22 mouse cellular contexts compared by ENCODE assay signal in the genomic region with DNA sequence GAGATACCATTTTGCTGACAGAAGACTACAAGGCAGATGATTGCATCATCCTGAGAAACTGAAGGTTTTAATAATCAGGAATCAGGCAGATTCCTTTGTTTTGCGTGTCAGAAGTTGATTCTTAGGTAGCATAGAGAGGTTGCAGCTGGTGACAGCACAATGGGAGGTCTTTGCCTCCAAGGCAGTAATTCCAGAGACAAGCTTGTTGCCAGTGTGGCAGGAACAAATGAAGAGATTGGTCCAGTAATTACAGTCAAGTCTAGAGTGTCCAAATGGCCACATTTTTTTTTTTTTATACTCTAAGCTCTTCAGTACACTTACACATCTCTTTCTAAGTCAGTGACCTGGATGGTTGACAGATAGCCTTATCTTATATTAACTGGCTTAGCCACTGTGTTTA.
DNase-seq lines count a peak whose midpoint lies in the region; ATAC-seq lines count a peak whose summit lies in the region.
"Had no signal": no experiment of that assay in that cellular context is flagged by ENCODE, and none has a peak within 500 bp of the region (broad histone marks: within the 10 kb centered on the region; RNA-seq: fewer than 3 reads in every experiment).

No protein-coding gene starts in this region.

- no peaks in the 10 kb centered on the region for H3K27me3 ChIP-seq in forebrain, embryonic 12.5 days
- no peaks in the 10 kb centered on the region for H3K27me3 ChIP-seq in forebrain, embryonic 10.5 days (ENCODE audit: poor library complexity, severe bottlenecking)
- H3K27me3 ChIP-seq: heart, embryonic 12.5 days; kidney, embryonic 15.5 days had no signal

- H3K27ac ChIP-seq in forebrain, embryonic 12.5 days = no peak overlapping the region
- no peak overlapping the region for H3K27ac ChIP-seq in forebrain, embryonic 10.5 days
- H3K27ac ChIP-seq: heart, adult 2 months; kidney, embryonic 15.5 days; layer of hippocampus, adult 2 months; liver, embryonic 14.5 days; midbrain, embryonic 10.5 days had no signal

- no peak overlapping the region for H3K4me3 ChIP-seq in forebrain, embryonic 12.5 days (replicated peaks)
- no peak overlapping the region for H3K4me3 ChIP-seq in forebrain, embryonic 10.5 days
- H3K4me3 ChIP-seq: heart, adult 2 months; heart, embryonic 12.5 days; kidney, embryonic 15.5 days; layer of hippocampus, adult 2 months; midbrain, embryonic 10.5 days had no signal

- DNase-seq in forebrain, embryonic 10.5 days (ENCODE audit: extremely low spot score, low spot score) = no peak
- DNase-seq in left cerebral cortex, postnatal 4 days = peak; percentile 7
- DNase-seq in left cerebral cortex, adult 8-10 months (ENCODE audit: low spot score in 2 of 2) = no peak
- peak; percentile 33 for DNase-seq in retina, postnatal 1 day
- no peak for DNase-seq in retina, embryonic 14.5 days (ENCODE audit: low spot score)
- no peak for DNase-seq in frontal cortex, postnatal 25 days (ENCODE audit: low spot score in 2 of 2)
- DNase-seq: adrenal gland, postnatal 25 days; cerebellum, postnatal 14 days; heart, adult 2 months; kidney, adult 18-20 months; kidney, postnatal 36 days; liver; lung, adult 2 months; thymus, adult 2 months; thymus, postnatal 36 days had no signal

- H3K9ac ChIP-seq in forebrain, embryonic 12.5 days = no peak overlapping the region
- H3K9ac ChIP-seq: heart, embryonic 12.5 days; kidney, embryonic 15.5 days; liver, embryonic 14.5 days had no signal

- no peak overlapping the region for H3K4me2 ChIP-seq in forebrain, embryonic 12.5 days
- H3K4me2 ChIP-seq: heart, embryonic 12.5 days; kidney, embryonic 15.5 days had no signal

- WGBS in forebrain, embryonic 12.5 days = 23% methylated on average over 1 of the region's 1 CpGs
- WGBS in forebrain, embryonic 10.5 days = 34% methylated on average over 1 of the region's 1 CpGs

- H3K4me1 ChIP-seq in forebrain, embryonic 12.5 days = no peaks in the 10 kb centered on the region
- peaks cover 6% of the 10 kb centered on the region for H3K4me1 ChIP-seq in forebrain, embryonic 10.5 days
- H3K4me1 ChIP-seq: heart, embryonic 12.5 days; kidney, embryonic 15.5 days; midbrain, embryonic 10.5 days had no signal

- peak; percentile 53; the same call in 1 of the 2 replicates for ATAC-seq in forebrain, embryonic 12.5 days (ENCODE audit: low FRiP score)
- ATAC-seq: hindbrain, embryonic 16.5 days had no signal

- H3K9me3 ChIP-seq in forebrain, embryonic 12.5 days = no peaks in the 10 kb centered on the region
- H3K9me3 ChIP-seq in forebrain, embryonic 10.5 days = no peaks in the 10 kb centered on the region
- H3K9me3 ChIP-seq: heart, embryonic 12.5 days; kidney, embryonic 15.5 days; midbrain, embryonic 10.5 days had no signal

- intact Hi-C loops in left cerebral cortex, postnatal 4 days (cut with DNase I) = no loop called here

- H3K36me3 ChIP-seq in forebrain, embryonic 12.5 days (replicated peaks) = no peaks in the 10 kb centered on the region
- H3K36me3 ChIP-seq in forebrain, embryonic 10.5 days (replicated peaks) = no peaks in the 10 kb centered on the region
- H3K36me3 ChIP-seq: heart, embryonic 12.5 days; kidney, embryonic 15.5 days; midbrain, embryonic 10.5 days had no signal

Comparison
In these comparisons a context has a peak if more than half of its experiments do, and no peak if none do; other contexts are left out.
1. DNase-seq: peak in left cerebral cortex, postnatal 4 days (single experiment) and retina, postnatal 1 day (single experiment); none in forebrain, embryonic 10.5 days (single experiment), left cerebral cortex, adult 8-10 months (0 of 2), retina, embryonic 14.5 days (single experiment) and frontal cortex, postnatal 25 days (0 of 2).